Mouse (Mus musculus) kidney, adult 2 months (tissue): Measurements from ENCODE around the gene Eno2. TPM values are rescaled to one million over a fixed set of nuclear protein-coding genes. Genes with fewer than 3 reads are reported as not detected.
A peak's percentile ranks its signal among the peaks of the same experiment; 100 is the strongest.

ENCODE experiments used
- DNase-seq: peaks from one replicate; pipeline ENCODE4 v3.0.0; 2021
- H3K27ac ChIP-seq: fragments of 200-500 bp; 2 replicates; pipeline ENCODE4 v1.5.1; 2012; ENCODE audit warnings: low read depth, low read length, control low read depth, inconsistent platforms; ENCODE audit not compliant: insufficient read depth
- H3K27me3 ChIP-seq: fragments of 200-500 bp; replicated peaks from 2 replicates; pipeline ENCODE4 v1.6.1; 2012; ENCODE audit warnings: mild to moderate bottlenecking, moderate library complexity, low read length, inconsistent platforms; ENCODE audit not compliant: control insufficient read depth, insufficient read depth
- H3K36me3 ChIP-seq: fragments of 200-500 bp; 2 replicates; pipeline ENCODE4 v1.6.1; 2012; ENCODE audit warnings: mild to moderate bottlenecking, moderate library complexity, low read length, inconsistent platforms; ENCODE audit not compliant: control insufficient read depth, insufficient read depth
- H3K4me1 ChIP-seq: fragments of 200-500 bp; 2 replicates; pipeline ENCODE4 v1.6.1; 2011; ENCODE audit warnings: low read length; ENCODE audit not compliant: control insufficient read depth, insufficient read depth
- H3K4me3 ChIP-seq: fragments of 200-500 bp; 2 replicates; pipeline ENCODE4 v1.5.1; 2011; ENCODE audit warnings: mild to moderate bottlenecking, low read depth, low read length, control low read depth; ENCODE audit not compliant: insufficient read depth
- CTCF ChIP-seq: fragments of 200-500 bp; conservative IDR thresholded peaks from 2 replicates; pipeline ENCODE4 v1.5.1; 2011; ENCODE audit warnings: low read depth, mild to moderate bottlenecking, control low read depth, low read length, moderate library complexity, mixed read lengths; ENCODE audit not compliant: insufficient read depth, insufficient read length
- POLR2A ChIP-seq: fragments of 200-500 bp; IDR thresholded peaks from one replicate; pipeline ENCODE4 v1.6.1; 2011; ENCODE audit warnings: low read depth, low read length, control low read depth
- WGBS: fragments of 180-500 bp; shearing (Covaris S2); methylation state at CpG from one replicate; pipeline ENCODE4 v1.1.7; 2018; 5-methylcytosine and 5-hydroxymethylcytosine counted together
- polyA plus RNA-seq: library from polyadenylated mRNA; depleted of rRNA; stranded (reverse); fragments of >200 nt; gene quantifications from 2 replicates; pipeline ENCODE4 v1.2.3, GENCODE M21; 2012; rRNA removed

The Eno2 gene
- polyA plus RNA-seq, 1 experiment = 3.2 TPM

GRCm38 (mm10) chr6:124719354-124719978 lies 50.0 kb downstream of the Eno2 start:
- TF ChIP-seq POLR2A (no peak), CTCF (no peak)
- H3K27me3 ChIP-seq = no peaks in the 10 kb centered on the region
- H3K36me3 ChIP-seq = peaks cover 1% of the 10 kb centered on the region; the same call in 1 of the 2 replicates
- no peaks in the 10 kb centered on the region for H3K4me1 ChIP-seq
- H3K4me3 ChIP-seq = peak overlapping the region; percentile 56
- DNase-seq = no peak
- WGBS = 69% methylated on average over 7 of the region's 7 CpGs
- H3K27ac ChIP-seq = peak overlapping the region; percentile 49

DNA sequence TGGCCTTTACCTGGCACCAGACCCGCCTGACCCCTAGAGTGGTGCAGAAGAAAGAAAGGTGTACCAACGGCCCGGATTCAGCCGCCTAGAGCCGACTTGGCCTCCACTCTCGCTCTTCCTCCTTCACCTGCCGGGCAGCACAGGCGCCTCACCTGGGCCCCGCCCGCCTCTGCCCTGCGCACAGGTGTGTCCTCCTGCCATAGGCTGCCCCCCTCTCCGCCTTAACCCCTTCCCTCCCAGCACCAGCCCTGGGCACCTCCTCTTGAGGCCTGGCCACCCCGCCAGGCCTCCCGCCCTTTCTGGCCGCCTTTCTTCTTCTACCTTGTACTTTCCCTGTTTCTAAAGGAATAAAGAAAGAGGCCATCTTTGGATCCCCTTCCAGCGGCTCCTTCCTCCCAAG lies 50.8 kb downstream of the Eno2 start:
- 54% methylated on average over 16 of the region's 16 CpGs for WGBS
- peak; percentile 68 for DNase-seq
- TF ChIP-seq POLR2A (no peak), CTCF (no peak)
- H3K4me1 ChIP-seq = peaks cover 3% of the 10 kb centered on the region; the same call in 1 of the 2 replicates
- H3K36me3 ChIP-seq = peaks cover 1% of the 10 kb centered on the region; the same call in 1 of the 2 replicates
- H3K27me3 ChIP-seq = no peaks in the 10 kb centered on the region
- peak overlapping the region; percentile 58 for H3K27ac ChIP-seq
- H3K4me3 ChIP-seq = peak overlapping the region; percentile 56

GRCm38 (mm10) chr6:124717968-124718367 lies 51.5 kb downstream of the Eno2 start:
- 74% methylated on average over 13 of the region's 13 CpGs for WGBS
- no peak for DNase-seq

GRCm38 (mm10) chr6:124716864-124717490 lies 52.5 kb downstream of the Eno2 start:
- TF ChIP-seq POLR2A (no peak), CTCF (peak; percentile 77)
- H3K27ac ChIP-seq = no peak overlapping the region
- WGBS = 55% methylated on average over 20 of the region's 20 CpGs
- peaks cover 9% of the 10 kb centered on the region; the same call in 1 of the 2 replicates for H3K4me1 ChIP-seq
- H3K4me3 ChIP-seq = no peak overlapping the region
- DNase-seq = peak; percentile 63
- peaks cover 1% of the 10 kb centered on the region; the same call in 1 of the 2 replicates for H3K36me3 ChIP-seq
- H3K27me3 ChIP-seq = no peaks in the 10 kb centered on the region

More at GRCm38 (mm10) chr6:124717968-124718367, 51.5 kb downstream of the Eno2 start:
- H3K4me1 ChIP-seq = peaks cover 9% of the 10 kb centered on the region; the same call in 1 of the 2 replicates
- H3K27me3 ChIP-seq = no peaks in the 10 kb centered on the region
- peaks cover 1% of the 10 kb centered on the region; the same call in 1 of the 2 replicates for H3K36me3 ChIP-seq
- TF ChIP-seq CTCF (no peak), POLR2A (no peak)
- peak overlapping the region; percentile 58; the same call in 1 of the 2 replicates for H3K27ac ChIP-seq
- H3K4me3 ChIP-seq = peak overlapping the region; percentile 56

DNA sequence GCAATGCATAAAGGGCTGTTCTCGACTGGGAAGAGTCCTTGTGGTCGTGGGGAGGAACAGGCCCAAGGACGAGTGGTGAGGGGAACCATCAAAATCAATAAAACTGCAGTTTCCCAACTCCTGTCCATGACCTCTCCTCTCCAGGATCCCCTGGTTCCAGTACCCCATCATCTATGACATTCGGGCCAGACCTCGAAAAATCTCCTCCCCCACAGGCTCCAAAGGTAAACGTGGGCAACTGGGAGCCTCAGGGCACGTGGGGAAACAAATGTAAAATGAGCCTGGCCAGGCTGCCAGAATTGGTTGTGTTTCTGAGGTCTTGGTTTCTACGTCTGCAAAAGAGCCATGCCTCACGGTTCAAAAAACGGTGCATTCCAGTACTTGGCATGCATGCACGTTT lies 56.6 kb downstream of the Eno2 start:
- Histone ChIP-seq H3K36me3 (peaks cover 1% of the 10 kb centered on the region; the same call in 1 of the 2 replicates), H3K4me3 (peak overlapping the region; percentile 82), H3K27ac (peak overlapping the region; percentile 86), H3K27me3 (no peaks in the 10 kb centered on the region), H3K4me1 (peaks cover 17% of the 10 kb centered on the region; the same call in 1 of the 2 replicates)
- TF ChIP-seq CTCF (no peak), POLR2A (no peak)
- 3% methylated on average over 11 of the region's 11 CpGs for WGBS
- DNase-seq = no peak

- Histone ChIP-seq H3K36me3 (peaks cover 1% of the 10 kb centered on the region; the same call in 1 of the 2 replicates), H3K27ac (peak within 1 kb of the TSS; percentile 86), H3K27me3 (no peaks in the 10 kb centered on the region), H3K4me3 (peak within 1 kb of the TSS; percentile 82), H3K4me1 (peaks cover 17% of the 10 kb centered on the region; the same call in 1 of the 2 replicates)
- DNase-seq = peak; percentile 99
- under 1% methylated on average over 76 of the region's 76 CpGs for WGBS
- TF ChIP-seq CTCF = no peak
- peak; percentile 18 for TF ChIP-seq POLR2A
These were observed 57.4 kb downstream of the Eno2 start, which contains the start of the genes Emg1 and Phb2 for GRCm38 (mm10) chr6:124711824-124712782. Gene Emg1, minus strand, starts transcription at chr6:124712178. Gene Phb2, plus strand, starts transcription at chr6:124712336.

Other genes starting within 250 kb of the Eno2 start
- 34.0 and 38.1 TPM in 2 replicates for gene C1s1, start 227.3 kb downstream of the Eno2 start, polyA plus RNA-seq
- not detected in 2 replicates for gene C1rb, start 199.4 kb downstream of the Eno2 start, polyA plus RNA-seq
- gene C1s2, start 133.6 kb downstream of the Eno2 start, polyA plus RNA-seq = 0.18 and 0.20 TPM in 2 replicates
- gene Lpcat3, start 106.6 kb downstream of the Eno2 start, polyA plus RNA-seq = 215 and 231 TPM in 2 replicates
- gene Emg1, start 57.5 kb downstream of the Eno2 start, polyA plus RNA-seq = 50.5 and 67.4 TPM in 2 replicates
- 181 and 193 TPM in 2 replicates for gene Phb2, start 57.3 kb downstream of the Eno2 start, polyA plus RNA-seq
- 21.5 and 31.7 TPM in 2 replicates for gene Ptpn6, start 31.0 kb downstream of the Eno2 start, polyA plus RNA-seq
- gene Grcc10, start 28.3 kb downstream of the Eno2 start, polyA plus RNA-seq = 387 and 474 TPM in 2 replicates
- not detected in 2 replicates for gene Gm45234, start 13.7 kb downstream of the Eno2 start, polyA plus RNA-seq
- 49.1 and 65.4 TPM in 2 replicates for gene Atn1, start 13.1 kb downstream of the Eno2 start, polyA plus RNA-seq
- 0.41 and 0.66 TPM in 2 replicates for gene Lrrc23, start 10.1 kb upstream of the Eno2 start, polyA plus RNA-seq
- 33.7 and 36.7 TPM in 2 replicates for gene Spsb2, start 39.0 kb upstream of the Eno2 start, polyA plus RNA-seq
- 1,044 and 1,055 TPM in 2 replicates for gene Tpi1, start 44.6 kb upstream of the Eno2 start, polyA plus RNA-seq
- gene Usp5, start 59.8 kb upstream of the Eno2 start, polyA plus RNA-seq = 66.2 and 74.0 TPM in 2 replicates
- gene Cdca3, start 59.9 kb upstream of the Eno2 start, polyA plus RNA-seq = 4.2 and 4.3 TPM in 2 replicates
- 0.16 and 0.41 TPM in 2 replicates for gene Gnb3, start 70.6 kb upstream of the Eno2 start, polyA plus RNA-seq
- gene P3h3, start 88.1 kb upstream of the Eno2 start, polyA plus RNA-seq = 15.8 and 19.1 TPM in 2 replicates
- gene Gpr162, start 94.3 kb upstream of the Eno2 start, polyA plus RNA-seq = 4.0 and 5.6 TPM in 2 replicates
- 0.57 and 4.3 TPM in 2 replicates for gene Cd4, start 118.5 kb upstream of the Eno2 start, polyA plus RNA-seq
- 0.80 and 1.5 TPM in 2 replicates for gene Lag3, start 142.0 kb upstream of the Eno2 start, polyA plus RNA-seq
- 1,732 and 2,839 TPM in 2 replicates for gene Ptms, start 150.4 kb upstream of the Eno2 start, polyA plus RNA-seq
- gene Mlf2, start 161.7 kb upstream of the Eno2 start, polyA plus RNA-seq = 402 and 403 TPM in 2 replicates
- gene Cops7a, start 195.9 kb upstream of the Eno2 start, polyA plus RNA-seq = 268 and 276 TPM in 2 replicates
- 0.95 and 0.99 TPM in 2 replicates for gene Pianp, start 227.0 kb upstream of the Eno2 start, polyA plus RNA-seq
- 37.8 and 45.7 TPM in 2 replicates for gene Zfp384, start 239.5 kb upstream of the Eno2 start, polyA plus RNA-seq